Mouse (Mus musculus) adrenal gland, postnatal 36 days (tissue): ENCODE results near the gene Krt90. TPM values are rescaled to one million over a fixed set of nuclear protein-coding genes. Genes with fewer than 3 reads are reported as not detected.
"Not testable (repeated sequence)": the region's sequence is repeated elsewhere in the genome, so short reads cannot be mapped to it uniquely, and the experiment has no call there.

ENCODE experiments used
- DNase-seq, 2 experiments: peaks; one replicate each; pipeline ENCODE4 v3.0.0; 2021; ENCODE audit warnings: mixed read lengths in 1 of 2
- microRNA-seq: library from miRNA; unstranded; fragments of <30 nt; microRNA quantifications from one replicate; pipeline ENCODE4 v1.2.0, GENCODE M21; 2021
- total RNA-seq, 2 experiments: library from RNA; stranded (reverse); gene quantifications; 2 replicates each; pipeline ENCODE4 v1.2.3; 2021

The Krt90 gene
- total RNA-seq, 2 experiments from 2014 or later, result not detected

DNA sequence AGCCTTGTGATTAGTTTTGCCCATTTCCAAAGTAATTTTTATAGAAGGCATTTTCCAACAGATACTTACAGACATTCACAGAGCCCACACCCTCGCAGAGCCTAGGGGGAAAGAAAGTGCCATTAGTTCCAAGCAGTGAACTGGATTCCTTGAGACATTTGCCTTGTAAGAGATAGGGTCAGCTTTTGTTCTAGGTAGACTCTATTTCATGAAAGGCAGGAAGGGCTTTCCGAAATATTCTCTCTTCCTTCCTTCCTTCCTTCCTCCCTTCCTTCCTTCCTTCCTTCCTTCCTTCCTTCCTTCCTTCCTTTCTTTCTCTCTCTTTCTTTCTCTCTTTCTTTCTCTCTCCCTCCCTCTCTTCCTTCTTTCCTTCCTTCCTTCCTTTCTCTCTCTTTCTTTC is 45.6 kb downstream of the Krt90 start, which contains the start of gene Gm49425:
Gene Gm49425 (minus strand): TSS at position 101 of the 400 bp plus-strand sequence.
- not testable (repeated sequence) for DNase-seq

DNA sequence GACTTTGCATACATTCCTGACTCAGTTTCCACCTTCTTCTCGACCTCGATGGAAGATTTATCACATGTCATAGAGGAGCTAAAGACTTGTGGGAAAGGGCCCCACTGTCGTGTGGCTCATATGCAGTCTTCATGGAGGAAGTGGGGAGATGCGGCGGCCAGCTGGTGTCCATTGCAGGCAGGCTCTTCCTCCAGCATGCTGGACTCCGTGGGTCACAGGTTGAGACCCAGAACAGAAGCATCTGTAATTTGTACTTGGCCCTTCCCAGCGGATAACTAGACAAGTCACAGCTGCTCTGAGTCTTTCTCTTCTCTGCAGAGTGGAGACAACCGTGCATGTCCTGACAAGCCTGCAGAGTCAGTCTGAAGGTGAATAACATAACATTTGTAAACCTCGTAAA is 54.5 kb downstream of the Krt90 start:
- DNase-seq, result no peak

GRCm38 (mm10) chr15:101506896-101507758 is 55.6 kb downstream of the Krt90 start:
- no peak for DNase-seq

Small RNAs within 50 kb of the gene (microRNA-seq; reads per million reads assigned to microRNA genes)
- not detected for gene Gm44393
- not detected for gene Gm44460

Other genes with a start within 250 kb of the Krt90 start
- gene Krt80, start 192.8 kb downstream of the Krt90 start, total RNA-seq, result 1 to 10 TPM; 1.4 to 2.0 TPM
- gene Krt7, start 151.9 kb downstream of the Krt90 start, total RNA-seq, result 1 to 10 TPM in 1 of 2 experiments, under 1 TPM in 1; 0.89 to 1.8 TPM
- gene Krt87, start 124.1 kb downstream of the Krt90 start, total RNA-seq, result not detected
- gene Krt88, start 115.2 kb downstream of the Krt90 start, total RNA-seq, result not detected
- gene Krt81, start 99.2 kb downstream of the Krt90 start, total RNA-seq, result not detected
- not detected for gene Krt86, start 89.5 kb downstream of the Krt90 start, total RNA-seq
- gene Krt83, start 71.4 kb downstream of the Krt90 start, total RNA-seq, result not detected
- gene Gm49425, start 45.7 kb downstream of the Krt90 start, total RNA-seq, result not detected
- not detected for gene Krt84, start 30.1 kb downstream of the Krt90 start, total RNA-seq
- not detected for gene Krt82, start 12.3 kb downstream of the Krt90 start, total RNA-seq
- not detected for gene Krt75, start 11.0 kb upstream of the Krt90 start, total RNA-seq
- gene Gm5414, start 65.2 kb upstream of the Krt90 start, total RNA-seq, result not detected
- not detected for gene Gm5478, start 84.4 kb upstream of the Krt90 start, total RNA-seq
- not detected for gene Krt6b, start 117.3 kb upstream of the Krt90 start, total RNA-seq
- gene Krt6a, start 131.4 kb upstream of the Krt90 start, total RNA-seq, result not detected
- not detected for gene Krt5, start 149.9 kb upstream of the Krt90 start, total RNA-seq
- not detected for gene Krt71, start 180.2 kb upstream of the Krt90 start, total RNA-seq
- not detected for gene Krt72, start 223.5 kb upstream of the Krt90 start, total RNA-seq
- not detected for gene Krt73, start 239.4 kb upstream of the Krt90 start, total RNA-seq